ENCODE assay signal across 8 mouse cellular contexts in the genomic region with DNA sequence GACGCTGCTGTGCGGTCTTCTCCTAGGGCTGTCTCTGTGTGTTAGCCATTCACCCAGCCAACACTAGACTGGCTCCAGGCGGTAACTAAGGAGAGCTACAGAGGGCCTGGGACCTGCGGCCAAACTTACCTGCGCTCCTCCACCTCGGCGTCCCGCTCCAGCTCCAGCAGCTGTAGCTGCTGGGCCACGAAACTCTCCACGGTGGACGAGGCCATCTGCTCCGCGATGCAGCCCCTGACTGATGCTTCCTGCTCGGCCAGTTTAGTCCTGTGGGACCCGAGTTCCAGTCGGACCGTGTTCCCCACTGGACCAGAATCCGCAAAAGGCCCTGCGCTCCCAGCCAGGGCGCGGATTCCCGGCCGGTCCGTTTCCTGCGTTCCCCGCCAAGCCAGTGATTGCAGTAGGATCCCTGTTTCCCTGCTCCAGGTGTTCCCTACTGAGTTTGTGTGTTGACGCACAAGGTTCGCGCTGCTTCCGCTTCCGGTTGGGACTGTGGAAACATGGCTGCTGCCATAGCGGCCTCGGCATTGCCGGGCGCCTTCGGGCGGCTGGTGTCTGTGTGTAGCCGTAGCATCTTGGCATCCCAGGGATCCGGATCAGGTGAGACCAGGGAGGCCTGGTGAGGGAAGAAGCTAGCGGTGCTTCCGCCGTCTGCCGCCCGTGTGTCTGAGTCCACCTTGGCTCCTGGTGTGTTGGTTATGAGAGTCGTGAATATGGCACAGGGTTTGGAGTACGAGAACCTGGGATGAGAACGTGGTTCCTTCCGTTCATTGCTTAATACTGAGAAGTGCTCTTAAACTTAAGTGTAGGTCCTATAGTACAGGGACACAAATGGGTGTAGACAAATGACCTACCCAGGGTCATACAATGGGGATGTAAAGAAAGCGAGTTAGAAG. TPM values are rescaled to one million over a fixed set of nuclear protein-coding genes. Genes with fewer than 3 reads are reported as not detected.
DNase-seq lines count a peak whose midpoint lies in the region; ATAC-seq and TF ChIP-seq lines count a peak whose summit lies in the region.

A gene (plus strand): TSS at position 330 of the 896 bp plus-strand sequence.
A gene (minus strand): TSS at position 446 of the 896 bp plus-strand sequence.

- peak within 1 kb of the TSS; percentile 91 for H3K9ac ChIP-seq in heart, embryonic 12.5 days
- H3K9ac ChIP-seq in kidney, postnatal 0 days (ENCODE audit: low read depth, low read length) = peak within 1 kb of the TSS; percentile 87
- H3K9ac ChIP-seq in liver, embryonic 11.5 days (ENCODE audit: low read depth, low read length) = peak within 1 kb of the TSS; percentile 88
- peak within 1 kb of the TSS; percentile 77 for H3K9ac ChIP-seq in stomach, embryonic 14.5 days (replicated peaks; ENCODE audit: low read depth, low read length)

- H3K4me3 ChIP-seq in heart, embryonic 12.5 days = peak within 1 kb of the TSS; percentile 97
- H3K4me3 ChIP-seq in kidney, postnatal 0 days (replicated peaks; ENCODE audit: low read depth, low read length) = peak within 1 kb of the TSS; percentile 82
- H3K4me3 ChIP-seq in liver, embryonic 11.5 days (ENCODE audit: low read depth, low read length) = peak within 1 kb of the TSS; percentile 74
- peak within 1 kb of the TSS; percentile 80 for H3K4me3 ChIP-seq in stomach, embryonic 14.5 days (ENCODE audit: low read depth, low read length)

- peak; percentile 91 for ATAC-seq in erythroid progenitor cell, adult 5-6 weeks (replicated peaks; ENCODE audit: low FRiP score, poor library complexity, severe bottlenecking)
- peak; percentile 85 for ATAC-seq in heart, embryonic 12.5 days (ENCODE audit: insufficient number of reproducible peaks, low FRiP score)
- ATAC-seq in kidney, postnatal 0 days (replicated peaks; ENCODE audit: low FRiP score, low read depth) = peak; percentile 94
- ATAC-seq in liver, embryonic 11.5 days (replicated peaks; ENCODE audit: low FRiP score) = peak; percentile 87
- ATAC-seq in stomach, embryonic 14.5 days (ENCODE audit: insufficient number of reproducible peaks, insufficient read depth, low FRiP score, low read depth) = peak; percentile 92

- H3K4me1 ChIP-seq in heart, embryonic 12.5 days (replicated peaks) = peaks cover 18% of the 10 kb centered on the region
- peaks cover 14% of the 10 kb centered on the region for H3K4me1 ChIP-seq in kidney, postnatal 0 days (replicated peaks; ENCODE audit: insufficient read depth, low read length)
- peaks cover 5% of the 10 kb centered on the region for H3K4me1 ChIP-seq in liver, embryonic 11.5 days (replicated peaks; ENCODE audit: control insufficient read depth, insufficient read depth, low read length)
- H3K4me1 ChIP-seq in stomach, embryonic 14.5 days (ENCODE audit: control insufficient read depth, insufficient read depth, low read length) = peaks cover 4% of the 10 kb centered on the region; the same call in 1 of the 2 replicates

- TF ChIP-seq CTCF in kidney, postnatal 0 days (IDR thresholded peaks at IDR 0.05; ENCODE audit: low read depth) = no peak

- H3K27ac ChIP-seq in heart, embryonic 12.5 days (ENCODE audit: poor library complexity, severe bottlenecking) = peak within 1 kb of the TSS; percentile 65; the same call in 1 of the 2 replicates
- peak within 1 kb of the TSS; percentile 48 for H3K27ac ChIP-seq in kidney, postnatal 0 days
- H3K27ac ChIP-seq in liver, embryonic 11.5 days (ENCODE audit: low read depth, low read length) = peak within 1 kb of the TSS; percentile 28; the same call in 1 of the 2 replicates
- peak within 1 kb of the TSS; percentile 68; the same call in 1 of the 2 replicates for H3K27ac ChIP-seq in stomach, embryonic 14.5 days (ENCODE audit: low read length)

- H3K4me2 ChIP-seq in heart, embryonic 12.5 days = peak within 1 kb of the TSS; percentile 83
- peak within 1 kb of the TSS; percentile 71 for H3K4me2 ChIP-seq in kidney, postnatal 0 days (ENCODE audit: low read length)
- H3K4me2 ChIP-seq in liver, embryonic 11.5 days = peak within 1 kb of the TSS; percentile 64
- H3K4me2 ChIP-seq in stomach, embryonic 14.5 days (replicated peaks; ENCODE audit: low read depth, low read length) = peak within 1 kb of the TSS; percentile 55

- H3K9me3 ChIP-seq in heart, embryonic 12.5 days (replicated peaks) = no peaks in the 10 kb centered on the region
- H3K9me3 ChIP-seq in kidney, postnatal 0 days (replicated peaks; ENCODE audit: low read length) = no peaks in the 10 kb centered on the region
- no peaks in the 10 kb centered on the region for H3K9me3 ChIP-seq in liver, embryonic 11.5 days (ENCODE audit: control insufficient read depth, low read length)
- H3K9me3 ChIP-seq in stomach, embryonic 14.5 days (ENCODE audit: control insufficient read depth, low read depth, low read length) = no peaks in the 10 kb centered on the region

- peak; percentile 86 for DNase-seq in CD4-positive helper T cell, adult 2 months (ENCODE audit: low read depth, low spot score)
- peak; percentile 82 for DNase-seq in brain, embryonic 18.5 days (ENCODE audit: low read depth, low spot score)
- peak; percentile 96 for DNase-seq in kidney, postnatal 0 days (ENCODE audit: low spot score)
- peak; percentile 89 for DNase-seq in liver, embryonic 11.5 days (ENCODE audit: low spot score)
- DNase-seq in naive thymus-derived CD4-positive, alpha-beta T cell, adult 2 months (ENCODE audit: low read depth) = peak; percentile 92

- no peaks in the 10 kb centered on the region for H3K27me3 ChIP-seq in heart, embryonic 12.5 days (replicated peaks)
- H3K27me3 ChIP-seq in kidney, postnatal 0 days (ENCODE audit: insufficient read depth, low read length) = no peaks in the 10 kb centered on the region
- H3K27me3 ChIP-seq in liver, embryonic 11.5 days (replicated peaks; ENCODE audit: control insufficient read depth, insufficient read depth, low read length) = no peaks in the 10 kb centered on the region
- no peaks in the 10 kb centered on the region for H3K27me3 ChIP-seq in stomach, embryonic 14.5 days (ENCODE audit: control insufficient read depth, insufficient read depth, low read length)

- under 1% methylated on average over 49 of the region's 49 CpGs for WGBS in heart, embryonic 12.5 days
- WGBS in kidney, postnatal 0 days = under 1% methylated on average over 49 of the region's 49 CpGs
- WGBS in liver, embryonic 11.5 days = under 1% methylated on average over 49 of the region's 49 CpGs
- WGBS in stomach, embryonic 14.5 days = under 1% methylated on average over 49 of the region's 49 CpGs

- H3K36me3 ChIP-seq in heart, embryonic 12.5 days = peaks cover 60% of the 10 kb centered on the region
- H3K36me3 ChIP-seq in kidney, postnatal 0 days (ENCODE audit: insufficient read depth, low read length) = 0 out of 2 replicates have a peak, but pooled peaks cover 19% of the 10 kb centered on the region
- H3K36me3 ChIP-seq in liver, embryonic 11.5 days (ENCODE audit: control insufficient read depth, insufficient read depth, low read length) = peaks cover 20% of the 10 kb centered on the region
- peaks cover 15% of the 10 kb centered on the region for H3K36me3 ChIP-seq in stomach, embryonic 14.5 days (ENCODE audit: control insufficient read depth, insufficient read depth, low read length)

RNA-seq across cellular contexts. Expression of the first gene that starts in this region (rescaled TPM):
- 29.2 and 33.5 TPM in 2 replicates for total RNA-seq in erythroid progenitor cell, adult 5-6 weeks (2015; ENCODE audit: low replicate concordance)
- total RNA-seq in erythroid progenitor cell, adult 5-6 weeks (2017; ENCODE audit: low replicate concordance) = 13.6 and 30.7 TPM in 2 replicates
- polyA plus RNA-seq in heart, embryonic 12.5 days (2016; fragmentation: Nextera tagmentation; extraction: Ambion mirVana) = 97.1 and 98.1 TPM in 2 replicates
- polyA plus RNA-seq in kidney, postnatal 0 days (2015; fragmentation: Nextera tagmentation; extraction: Ambion mirVana) = 116 and 124 TPM in 2 replicates
- polyA plus RNA-seq in liver, embryonic 11.5 days (2014; fragmentation: Nextera tagmentation; extraction: Ambion mirVana) = 154 and 156 TPM in 2 replicates
- polyA plus RNA-seq in stomach, embryonic 14.5 days (2014; fragmentation: Nextera tagmentation; extraction: Ambion mirVana) = 130 and 134 TPM in 2 replicates

RNA-seq across cellular contexts. Expression of the second gene that starts in this region (rescaled TPM):
- 0.42 and 1.1 TPM in 2 replicates for total RNA-seq in erythroid progenitor cell, adult 5-6 weeks (2015; ENCODE audit: low replicate concordance)
- 1.0 and 1.7 TPM in 2 replicates for total RNA-seq in erythroid progenitor cell, adult 5-6 weeks (2017; ENCODE audit: low replicate concordance)
- polyA plus RNA-seq in heart, embryonic 12.5 days (2016; fragmentation: Nextera tagmentation; extraction: Ambion mirVana) = 7.2 and 7.6 TPM in 2 replicates
- 6.3 and 6.8 TPM in 2 replicates for polyA plus RNA-seq in kidney, postnatal 0 days (2015; fragmentation: Nextera tagmentation; extraction: Ambion mirVana)
- polyA plus RNA-seq in liver, embryonic 11.5 days (2014; fragmentation: Nextera tagmentation; extraction: Ambion mirVana) = 7.4 and 8.8 TPM in 2 replicates
- polyA plus RNA-seq in stomach, embryonic 14.5 days (2014; fragmentation: Nextera tagmentation; extraction: Ambion mirVana) = 7.9 and 9.1 TPM in 2 replicates

Comparison
In these comparisons a context has a peak if more than half of its experiments do, and no peak if none do; other contexts are left out.
1. Peak in every context shown above with its lines: DNase-seq, ATAC-seq, H3K4me3 ChIP-seq and H3K27ac ChIP-seq.